Mouse (Mus musculus): Measurements from ENCODE around the gene Swi5. TPM values are rescaled to one million over a fixed set of nuclear protein-coding genes. Genes with fewer than 3 reads are reported as not detected.

Swi5 gene
- total and polyA plus RNA-seq, 3 experiments, result 371 to 480 TPM; not detected in 1

- TF ChIP-seq HCFC1 (IDR thresholded peaks at IDR 0.05; ENCODE audit: low read depth, low read length) (no peak), ZC3H11A (IDR thresholded peaks at IDR 0.05; ENCODE audit: low read depth, low read length) (no peak), SIN3A (IDR thresholded peaks at IDR 0.05; ENCODE audit: low read length) (peak; percentile 56), E2F4 (IDR thresholded peaks at IDR 0.05; ENCODE audit: borderline replicate concordance, low read depth, low read length) (no peak), MYC (IDR thresholded peaks at IDR 0.05; ENCODE audit: low read depth, low read length) (peak; percentile 11; the same call in 1 of the 2 replicates), RAD21 (IDR thresholded peaks at IDR 0.05; ENCODE audit: low read depth, low read length) (no peak), BHLHE40 (IDR thresholded peaks at IDR 0.05; ENCODE audit: borderline replicate concordance, low read depth, low read length) (no peak), CTCF (IDR thresholded peaks at IDR 0.05 in 2 of 3, conservative IDR thresholded peaks at IDR 0.05 in 1 of 3; ENCODE audit: control insufficient read depth in 1 of 3, insufficient read depth in 1 of 3, low read depth in 2 of 3, low read length in 3 of 3, poor library complexity in 1 of 3, severe bottlenecking in 1 of 3) (no peak), NELFE (IDR thresholded peaks at IDR 0.05; ENCODE audit: low read depth, low read length) (no peak), KAT2A (conservative IDR thresholded peaks at IDR 0.05; ENCODE audit: low read depth, low read length) (no peak), NRF1 (IDR thresholded peaks at IDR 0.05; ENCODE audit: insufficient read depth, low read depth, low read length, poor library complexity, severe bottlenecking) (no peak), SMC3 (IDR thresholded peaks at IDR 0.05; ENCODE audit: low read depth, low read length) (no peak), GABPA (IDR thresholded peaks at IDR 0.05; ENCODE audit: low read depth, low read length) (no peak), POLR2A (IDR thresholded peaks at IDR 0.05; ENCODE audit: control insufficient read depth in 1 of 2, insufficient read depth in 1 of 2, low read depth in 1 of 2, low read length in 2 of 2, poor library complexity in 1 of 2) (no peak), CHD1 (IDR thresholded peaks at IDR 0.05; ENCODE audit: low read depth, low read length) (no peak), MAZ (IDR thresholded peaks at IDR 0.05; ENCODE audit: low read depth, low read length) (no peak), MAFK (IDR thresholded peaks at IDR 0.05; ENCODE audit: borderline replicate concordance, low read depth, low read length) (no peak), JUND (IDR thresholded peaks at IDR 0.05; ENCODE audit: low read depth, low read length) (no peak), ETS1 (IDR thresholded peaks at IDR 0.05; ENCODE audit: low read depth, low read length) (peak; percentile 70)
Measured at GRCm38 (mm10) chr2:32238708-32239435, 49.0 kb downstream of the Swi5 start (continued).

- peak overlapping the region; percentile 67 to 77 for H3K4me3 ChIP-seq (ENCODE audit: control insufficient read depth in 1 of 2, insufficient read depth in 1 of 2, low read depth in 2 of 2, low read length in 2 of 2)
- H3K27ac ChIP-seq (ENCODE audit: control insufficient read depth, low read depth, low read length), result peak overlapping the region; percentile 75
- peaks cover 4% of the 10 kb centered on the region; the same call in 1 of the 2 replicates for H3K79me2 ChIP-seq (ENCODE audit: control insufficient read depth, insufficient read depth, low read length, poor library complexity)
- H3K9me3 ChIP-seq (replicated peaks; ENCODE audit: insufficient read depth, low read length), result no peaks in the 10 kb centered on the region
- no peaks in the 10 kb centered on the region for H3K27me3 ChIP-seq (ENCODE audit: control insufficient read depth in 1 of 2, insufficient read depth in 2 of 2, low read length in 2 of 2)
- H3K4me1 ChIP-seq (ENCODE audit: control insufficient read depth in 1 of 2, insufficient read depth in 2 of 2, low read length in 2 of 2), result peaks cover 15 to 29% of the 10 kb centered on the region in 2 experiments
- DNase-seq (ENCODE audit: low read depth, low spot score), result no peak
- H3K9ac ChIP-seq (ENCODE audit: control insufficient read depth, low read depth, low read length, poor library complexity, severe bottlenecking), result peak overlapping the region; percentile 83
- peaks cover 2 to 38% of the 10 kb centered on the region in 2 experiments; a peak in 3 of 4 replicates for H3K36me3 ChIP-seq (ENCODE audit: control insufficient read depth in 1 of 2, insufficient read depth in 2 of 2, low read length in 2 of 2)
- no peak for TF ChIP-seq JUND (IDR thresholded peaks at IDR 0.05; ENCODE audit: low read depth, low read length)
- TF ChIP-seq MAX (IDR thresholded peaks at IDR 0.05; ENCODE audit: low read length), result no peak
- no peak for TF ChIP-seq MAZ (IDR thresholded peaks at IDR 0.05; ENCODE audit: low read depth, low read length)
- no peak for TF ChIP-seq E2F4 (IDR thresholded peaks at IDR 0.05; ENCODE audit: borderline replicate concordance, low read depth, low read length)
Measured at GRCm38 (mm10) chr2:32237571-32237970, 50.3 kb downstream of the Swi5 start.
